Mouse (Mus musculus) adrenal gland, adult 18-20 months (tissue): ENCODE measurements around the gene Olfr1065. TPM values are rescaled to one million over a fixed set of nuclear protein-coding genes. Genes with fewer than 3 reads are reported as not detected.
"Not testable (repeated sequence)": the region's sequence is repeated elsewhere in the genome, so short reads cannot be mapped to it uniquely, and the experiment has no call there.

Source experiments
- DNase-seq, 2 experiments: peaks; one replicate each; pipeline ENCODE4 v3.0.0; 2021 to 2022; ENCODE audit warnings: low spot score in 2 of 2
- long read RNA-seq, 2 experiments: library from polyadenylated mRNA; stranded (forward); transcript quantifications; one replicate each; pipeline ENCODE4 v2.0.0; 2021
- total RNA-seq, 2 experiments: library from RNA; stranded (reverse); gene quantifications; 1 replicate in 1 of 2; 2 replicates in 1 of 2; pipeline ENCODE4 v1.2.3; 2021

Olfr1065 gene
- not detected for total RNA-seq
- long read RNA-seq, experiment 1: 0 reads
- long read RNA-seq, experiment 2: 0 reads

- DNase-seq: not testable (repeated sequence)
Observed at GRCm38 (mm10) chr2:86450491-86450890, at the start of gene Olfr1065. Gene Olfr1065, minus strand, starts transcription at chr2:86450591.

- no peak for DNase-seq
Observed at GRCm38 (mm10) chr2:86487286-86487685, 36.9 kb upstream of the Olfr1065 start, which contains the start of gene Olfr228. Gene Olfr228, minus strand, starts transcription at chr2:86487386.

- DNase-seq: peak; percentile 26 to 34
Observed at GRCm38 (mm10) chr2:86464442-86465109, 14.2 kb upstream of the Olfr1065 start.

GRCm38 (mm10) chr2:86460434-86460833, 10.0 kb upstream of the Olfr1065 start:
- DNase-seq: no peak

- DNase-seq: no peak
Observed at GRCm38 (mm10) chr2:86456169-86456568, 5.8 kb upstream of the Olfr1065 start, which contains the start of gene Olfr1066. Gene Olfr1066, minus strand, starts transcription at chr2:86456269.

- DNase-seq: not testable (repeated sequence)
Observed at GRCm38 (mm10) chr2:86442101-86442500, 8.3 kb downstream of the Olfr1065 start.

- not testable (repeated sequence) for DNase-seq
Observed at GRCm38 (mm10) chr2:86428511-86428910, 21.9 kb downstream of the Olfr1065 start.

GRCm38 (mm10) chr2:86426649-86427048, 23.7 kb downstream of the Olfr1065 start, which contains the start of gene Olfr1062:
Gene Olfr1062, minus strand, starts transcription at chr2:86426749.
- not testable (repeated sequence) for DNase-seq

- DNase-seq: no peak
Observed at GRCm38 (mm10) chr2:86413950-86414349, 36.4 kb downstream of the Olfr1065 start, which contains the start of gene Olfr1061. Gene Olfr1061, minus strand, starts transcription at chr2:86414050.

GRCm38 (mm10) chr2:86395114-86395513, 55.3 kb downstream of the Olfr1065 start:
- no peak for DNase-seq

Other genes with a start within 250 kb of the Olfr1065 start
- gene Olfr1045, start 247.6 kb downstream of the Olfr1065 start, total RNA-seq: not detected
- not detected for gene Olfr1046, start 231.3 kb downstream of the Olfr1065 start, total RNA-seq
- not detected for gene Olfr1047, start 219.2 kb downstream of the Olfr1065 start, total RNA-seq
- not detected for gene Olfr1048, start 210.3 kb downstream of the Olfr1065 start, total RNA-seq
- gene Olfr1049, start 192.3 kb downstream of the Olfr1065 start, total RNA-seq: not detected
- not detected for gene Olfr1051, start 171.5 kb downstream of the Olfr1065 start, total RNA-seq
- not detected for gene Olfr1052, start 158.1 kb downstream of the Olfr1065 start, total RNA-seq
- gene Olfr1053, start 135.3 kb downstream of the Olfr1065 start, total RNA-seq: not detected
- not detected for gene Olfr1054, start 115.2 kb downstream of the Olfr1065 start, total RNA-seq
- gene Olfr1055, start 100.3 kb downstream of the Olfr1065 start, total RNA-seq: not detected
- gene Olfr1056, start 88.1 kb downstream of the Olfr1065 start, total RNA-seq: not detected
- gene Olfr1057, start 72.2 kb downstream of the Olfr1065 start, total RNA-seq: not detected
- gene Olfr1058, start 62.0 kb downstream of the Olfr1065 start, total RNA-seq: not detected
- not detected for gene Olfr1061, start 36.5 kb downstream of the Olfr1065 start, total RNA-seq
- not detected for gene Olfr1062, start 23.8 kb downstream of the Olfr1065 start, total RNA-seq
- not detected for gene Olfr1066, start 5.7 kb upstream of the Olfr1065 start, total RNA-seq
- gene Olfr228, start 36.8 kb upstream of the Olfr1065 start, total RNA-seq: not detected
- gene Olfr1076, start 57.9 kb upstream of the Olfr1065 start, total RNA-seq: not detected
- gene Olfr1079, start 91.9 kb upstream of the Olfr1065 start, total RNA-seq: not detected
- gene Olfr1080, start 107.6 kb upstream of the Olfr1065 start, total RNA-seq: not detected
- gene Olfr1082, start 148.4 kb upstream of the Olfr1065 start, total RNA-seq: not detected
- gene Olfr1084, start 189.1 kb upstream of the Olfr1065 start, total RNA-seq: not detected
- gene Olfr1085, start 211.4 kb upstream of the Olfr1065 start, total RNA-seq: not detected
- gene Olfr1086, start 229.5 kb upstream of the Olfr1065 start, total RNA-seq: not detected
- gene Olfr1087, start 247.8 kb upstream of the Olfr1065 start, total RNA-seq: not detected